In genomic region chr11:115614346-115615107, GRCm38 (mm10) we compare ENCODE assay signal across 14 mouse cellular contexts. TPM values are rescaled to one million over a fixed set of nuclear protein-coding genes. Genes with fewer than 3 reads are reported as not detected.
DNase-seq lines count a peak whose midpoint lies in the region; ATAC-seq and TF ChIP-seq lines count a peak whose summit lies in the region.
"Had no signal": no experiment of that assay in that cellular context is flagged by ENCODE, and none has a peak within 500 bp of the region (broad histone marks: within the 10 kb centered on the region; RNA-seq: fewer than 3 reads in every experiment).

No protein-coding gene starts in this region.

- TF ChIP-seq CTCF in heart, adult 2 months (IDR thresholded peaks at IDR 0.05), result no peak
- no peak for TF ChIP-seq CTCF in midbrain, postnatal 0 days (IDR thresholded peaks at IDR 0.05)
- no peak for TF ChIP-seq CTCF in stomach, postnatal 0 days (IDR thresholded peaks at IDR 0.05; ENCODE audit: low read depth)

- intact Hi-C loops in heart, adult 2 months (cut with DNase I), result loop anchor here (5.0 kb wide), 1 partner anchor 122 kb away; the partner anchor contains the start of gene Nt5c

- H3K4me3 ChIP-seq in heart, embryonic 15.5 days, result no peak overlapping the region
- no peak overlapping the region for H3K4me3 ChIP-seq in heart, adult 2 months
- 0 out of 2 replicates have a peak overlapping the region, but pooled peaks have one; percentile 4 for H3K4me3 ChIP-seq in midbrain, embryonic 10.5 days
- no peak overlapping the region for H3K4me3 ChIP-seq in midbrain, postnatal 0 days (ENCODE audit: low read depth, low read length)
- H3K4me3 ChIP-seq in brown adipose tissue, adult 24 weeks (ENCODE audit: insufficient read depth, low read depth, low read length), result no peak overlapping the region
- no peak overlapping the region for H3K4me3 ChIP-seq in stomach, postnatal 0 days (ENCODE audit: low read depth, low read length)
- H3K4me3 ChIP-seq: lung, embryonic 15.5 days had no signal

- H3K27me3 ChIP-seq in heart, embryonic 15.5 days, result no peaks in the 10 kb centered on the region
- H3K27me3 ChIP-seq in heart, adult 2 months (ENCODE audit: control insufficient read depth, insufficient read depth, low read length), result no peaks in the 10 kb centered on the region
- H3K27me3 ChIP-seq in midbrain, embryonic 10.5 days (ENCODE audit: low read depth, poor library complexity, severe bottlenecking), result peaks cover 16% of the 10 kb centered on the region
- H3K27me3 ChIP-seq in midbrain, postnatal 0 days (ENCODE audit: insufficient read depth, low read length), result no peaks in the 10 kb centered on the region
- no peaks in the 10 kb centered on the region for H3K27me3 ChIP-seq in stomach, postnatal 0 days (ENCODE audit: control insufficient read depth, insufficient read depth, low read length)
- H3K27me3 ChIP-seq: lung, embryonic 15.5 days had no signal

- peak overlapping the region; percentile 51 for H3K27ac ChIP-seq in heart, embryonic 15.5 days
- H3K27ac ChIP-seq in heart, adult 2 months, result no peak overlapping the region
- H3K27ac ChIP-seq in midbrain, embryonic 10.5 days (replicated peaks), result no peak overlapping the region; the same call in 1 of the 2 replicates
- no peak overlapping the region for H3K27ac ChIP-seq in midbrain, postnatal 0 days (ENCODE audit: low read depth, low read length)
- peak overlapping the region; percentile 71 for H3K27ac ChIP-seq in brown adipose tissue, adult 24 weeks (replicated peaks; ENCODE audit: low read depth, low read length)
- H3K27ac ChIP-seq in stomach, postnatal 0 days (replicated peaks), result peak overlapping the region; percentile 58
- H3K27ac ChIP-seq: lung, embryonic 15.5 days had no signal

- no peak overlapping the region for H3K4me2 ChIP-seq in heart, embryonic 15.5 days
- H3K4me2 ChIP-seq in midbrain, postnatal 0 days (ENCODE audit: low read depth, low read length, poor library complexity, severe bottlenecking), result no peak overlapping the region
- H3K4me2 ChIP-seq in stomach, postnatal 0 days (replicated peaks; ENCODE audit: low read depth), result no peak overlapping the region
- H3K4me2 ChIP-seq: neural tube, embryonic 15.5 days had no signal

- H3K9ac ChIP-seq in heart, embryonic 15.5 days, result no peak overlapping the region
- no peak overlapping the region for H3K9ac ChIP-seq in heart, adult 2 months (ENCODE audit: low read depth, low read length)
- no peak overlapping the region for H3K9ac ChIP-seq in midbrain, postnatal 0 days (replicated peaks; ENCODE audit: low read length, poor library complexity, severe bottlenecking)
- no peak overlapping the region for H3K9ac ChIP-seq in stomach, postnatal 0 days (ENCODE audit: low read length)
- H3K9ac ChIP-seq: lung, embryonic 15.5 days; neural tube, embryonic 15.5 days had no signal

- no peak for TF ChIP-seq EP300 in heart, adult 2 months (IDR thresholded peaks at IDR 0.05; ENCODE audit: insufficient read depth, low read depth, low read length)
- no peak for TF ChIP-seq EP300 in stomach, postnatal 0 days (optimal IDR thresholded peaks at IDR 0.05)

- H3K79me2 ChIP-seq in heart, adult 2 months (replicated peaks; ENCODE audit: control insufficient read depth, insufficient read depth, low read length), result no peaks in the 10 kb centered on the region

- TF ChIP-seq POLR2A in heart, adult 2 months (IDR thresholded peaks at IDR 0.05; ENCODE audit: insufficient read depth, low read depth, low read length), result no peak

- no peak for DNase-seq in heart, adult 2 months
- DNase-seq in midbrain, embryonic 10.5 days (ENCODE audit: low spot score), result no peak
- DNase-seq in midbrain, postnatal 0 days (ENCODE audit: low spot score), result no peak
- no peak for DNase-seq in stomach, postnatal 0 days (ENCODE audit: low spot score)
- DNase-seq: left cerebral cortex, postnatal 4 days; right cerebral cortex, postnatal 14 days had no signal

- 74% methylated on average over 10 of the region's 10 CpGs for WGBS in heart, embryonic 15.5 days
- 77% methylated on average over 10 of the region's 10 CpGs for WGBS in heart, adult 2 months
- 87% methylated on average over 10 of the region's 10 CpGs for WGBS in midbrain, embryonic 10.5 days
- 75% methylated on average over 10 of the region's 10 CpGs for WGBS in midbrain, postnatal 0 days
- WGBS in stomach, postnatal 0 days, result 81% methylated on average over 10 of the region's 10 CpGs

- no peak for ATAC-seq in heart, embryonic 15.5 days (replicated peaks; ENCODE audit: insufficient number of reproducible peaks, insufficient read depth, low FRiP score, low read depth)
- ATAC-seq in midbrain, postnatal 0 days (ENCODE audit: low FRiP score), result no peak
- no peak for ATAC-seq in stomach, postnatal 0 days (ENCODE audit: low FRiP score, low TSS enrichment)
- ATAC-seq in monocyte, adult 5-6 weeks (replicated peaks; ENCODE audit: insufficient number of reproducible peaks, low FRiP score, low TSS enrichment, poor library complexity, severe bottlenecking), result no peak
- ATAC-seq: hindbrain, embryonic 16.5 days; midbrain, embryonic 16.5 days had no signal

- H3K36me3 ChIP-seq in heart, embryonic 15.5 days, result peaks cover 6% of the 10 kb centered on the region; the same call in 1 of the 2 replicates
- no peaks in the 10 kb centered on the region for H3K36me3 ChIP-seq in heart, adult 2 months (ENCODE audit: control insufficient read depth, insufficient read depth, low read length)
- peaks cover 41% of the 10 kb centered on the region for H3K36me3 ChIP-seq in midbrain, embryonic 10.5 days
- H3K36me3 ChIP-seq in midbrain, postnatal 0 days (ENCODE audit: insufficient read depth, low read length), result peaks cover 19% of the 10 kb centered on the region; the same call in 1 of the 2 replicates
- H3K36me3 ChIP-seq in stomach, postnatal 0 days (ENCODE audit: control insufficient read depth, insufficient read depth, low read length), result peaks cover 5% of the 10 kb centered on the region; the same call in 1 of the 2 replicates
- H3K36me3 ChIP-seq: lung, embryonic 15.5 days had no signal

- no peaks in the 10 kb centered on the region for H3K9me3 ChIP-seq in heart, embryonic 15.5 days (replicated peaks)
- no peaks in the 10 kb centered on the region for H3K9me3 ChIP-seq in midbrain, embryonic 10.5 days (replicated peaks)
- no peaks in the 10 kb centered on the region for H3K9me3 ChIP-seq in midbrain, postnatal 0 days (ENCODE audit: low read length)
- H3K9me3 ChIP-seq in stomach, postnatal 0 days (ENCODE audit: control insufficient read depth, low read length), result no peaks in the 10 kb centered on the region
- H3K9me3 ChIP-seq: G1E; lung, embryonic 15.5 days; neural tube, embryonic 15.5 days had no signal

- H3K4me1 ChIP-seq in heart, embryonic 15.5 days (replicated peaks), result peaks cover 37% of the 10 kb centered on the region
- peaks cover 5% of the 10 kb centered on the region for H3K4me1 ChIP-seq in heart, adult 2 months (ENCODE audit: control insufficient read depth, insufficient read depth, low read length)
- H3K4me1 ChIP-seq in midbrain, embryonic 10.5 days, result peaks cover 43% of the 10 kb centered on the region
- H3K4me1 ChIP-seq in midbrain, postnatal 0 days (ENCODE audit: insufficient read depth, low read length), result no peaks in the 10 kb centered on the region
- peaks cover 15% of the 10 kb centered on the region for H3K4me1 ChIP-seq in brown adipose tissue, adult 24 weeks (ENCODE audit: control insufficient read depth, insufficient read depth, insufficient read length, low read length)
- peaks cover 5% of the 10 kb centered on the region; the same call in 1 of the 2 replicates for H3K4me1 ChIP-seq in stomach, postnatal 0 days (replicated peaks; ENCODE audit: control insufficient read depth, insufficient read depth)

RNA-seq across cellular contexts. Expression of gene Mif4gd, which starts 1.8 kb away (rescaled TPM):
- 30.2 and 34.5 TPM in 2 replicates for polyA plus RNA-seq in heart, embryonic 15.5 days (2015; fragmentation: Nextera tagmentation; extraction: Ambion mirVana)
- 10 to 100 TPM; 51.3 to 54.7 TPM for total RNA-seq in heart, adult 2 months (2021)
- 94.0 and 123 TPM in 2 replicates for polyA plus RNA-seq in heart, adult 2 months (2012; rRNA removed)
- 18.5 and 20.6 TPM in 2 replicates for polyA plus RNA-seq in midbrain, embryonic 10.5 days (2016; fragmentation: Nextera tagmentation; extraction: Ambion mirVana)
- 13.6 and 13.7 TPM in 2 replicates for total RNA-seq in midbrain, postnatal 0 days (2014; rRNA removed)
- polyA plus RNA-seq in midbrain, postnatal 0 days (2015; fragmentation: Nextera tagmentation; extraction: Ambion mirVana), result 15.7 and 17.7 TPM in 2 replicates
- 120 and 127 TPM in 2 replicates for polyA plus RNA-seq in brown adipose tissue, adult 24 weeks (2012; ENCODE audit: insufficient read depth, insufficient read length, missing spikeins)
- polyA plus RNA-seq in stomach, postnatal 0 days (2015; fragmentation: Nextera tagmentation; extraction: Ambion mirVana), result 48.9 and 52.3 TPM in 2 replicates
- 37.5 to 42.1 TPM (median 41.2 TPM) in 3 replicates for total RNA-seq in monocyte, adult 5-6 weeks (2017)

RNA-seq across cellular contexts. Expression of gene Gga3, which starts 10.7 kb away (rescaled TPM):
- polyA plus RNA-seq in heart, embryonic 15.5 days (2015; fragmentation: Nextera tagmentation; extraction: Ambion mirVana), result 13.7 and 16.3 TPM in 2 replicates
- 10 to 100 TPM; 16.5 to 20.3 TPM for total RNA-seq in heart, adult 2 months (2021)
- 15.4 and 17.1 TPM in 2 replicates for polyA plus RNA-seq in heart, adult 2 months (2012; rRNA removed)
- 34.1 and 35.4 TPM in 2 replicates for polyA plus RNA-seq in midbrain, embryonic 10.5 days (2016; fragmentation: Nextera tagmentation; extraction: Ambion mirVana)
- total RNA-seq in midbrain, postnatal 0 days (2014; rRNA removed), result 34.5 and 42.3 TPM in 2 replicates
- polyA plus RNA-seq in midbrain, postnatal 0 days (2015; fragmentation: Nextera tagmentation; extraction: Ambion mirVana), result 20.5 and 22.6 TPM in 2 replicates
- 4.2 and 6.5 TPM in 2 replicates for polyA plus RNA-seq in brown adipose tissue, adult 24 weeks (2012; ENCODE audit: insufficient read depth, insufficient read length, missing spikeins)
- polyA plus RNA-seq in stomach, postnatal 0 days (2015; fragmentation: Nextera tagmentation; extraction: Ambion mirVana), result 5.2 TPM in 2 replicates
- 32.1 to 47.8 TPM (median 37.8 TPM) in 3 replicates for total RNA-seq in monocyte, adult 5-6 weeks (2017)

RNA-seq across cellular contexts. Expression of gene Mrps7, which starts 10.8 kb away (rescaled TPM):
- 76.2 and 80.1 TPM in 2 replicates for polyA plus RNA-seq in heart, embryonic 15.5 days (2015; fragmentation: Nextera tagmentation; extraction: Ambion mirVana)
- 10 to 100 TPM; 74.6 to 80.1 TPM for total RNA-seq in heart, adult 2 months (2021)
- polyA plus RNA-seq in heart, adult 2 months (2012; rRNA removed), result 33.9 and 40.2 TPM in 2 replicates
- polyA plus RNA-seq in midbrain, embryonic 10.5 days (2016; fragmentation: Nextera tagmentation; extraction: Ambion mirVana), result 106 and 107 TPM in 2 replicates
- total RNA-seq in midbrain, postnatal 0 days (2014; rRNA removed), result 37.9 and 39.6 TPM in 2 replicates
- 77.8 and 81.8 TPM in 2 replicates for polyA plus RNA-seq in midbrain, postnatal 0 days (2015; fragmentation: Nextera tagmentation; extraction: Ambion mirVana)
- polyA plus RNA-seq in brown adipose tissue, adult 24 weeks (2012; ENCODE audit: insufficient read depth, insufficient read length, missing spikeins), result 106 and 138 TPM in 2 replicates
- 52.6 and 58.4 TPM in 2 replicates for polyA plus RNA-seq in stomach, postnatal 0 days (2015; fragmentation: Nextera tagmentation; extraction: Ambion mirVana)
- total RNA-seq in monocyte, adult 5-6 weeks (2017), result 20.4 to 30.1 TPM (median 20.7 TPM) in 3 replicates

RNA-seq across cellular contexts. Expression of gene Slc25a19, which starts 13.6 kb away (rescaled TPM):
- 47.7 and 48.8 TPM in 2 replicates for polyA plus RNA-seq in heart, embryonic 15.5 days (2015; fragmentation: Nextera tagmentation; extraction: Ambion mirVana)
- 10 to 100 TPM; 32.9 to 40.7 TPM for total RNA-seq in heart, adult 2 months (2021)
- 97.1 and 106 TPM in 2 replicates for polyA plus RNA-seq in heart, adult 2 months (2012; rRNA removed)
- 24.9 and 25.8 TPM in 2 replicates for polyA plus RNA-seq in midbrain, embryonic 10.5 days (2016; fragmentation: Nextera tagmentation; extraction: Ambion mirVana)
- 33.7 and 35.7 TPM in 2 replicates for total RNA-seq in midbrain, postnatal 0 days (2014; rRNA removed)
- 44.9 and 49.6 TPM in 2 replicates for polyA plus RNA-seq in midbrain, postnatal 0 days (2015; fragmentation: Nextera tagmentation; extraction: Ambion mirVana)
- polyA plus RNA-seq in brown adipose tissue, adult 24 weeks (2012; ENCODE audit: insufficient read depth, insufficient read length, missing spikeins), result 392 and 520 TPM in 2 replicates
- 12.5 and 14.0 TPM in 2 replicates for polyA plus RNA-seq in stomach, postnatal 0 days (2015; fragmentation: Nextera tagmentation; extraction: Ambion mirVana)
- total RNA-seq in monocyte, adult 5-6 weeks (2017), result 14.2 to 23.5 TPM (median 15.3 TPM) in 3 replicates

RNA-seq across cellular contexts. Expression of gene Nup85, which starts 50.3 kb away (rescaled TPM):
- 80.8 and 105 TPM in 2 replicates for polyA plus RNA-seq in heart, embryonic 15.5 days (2015; fragmentation: Nextera tagmentation; extraction: Ambion mirVana)
- 10 to 100 TPM; 19.8 to 20.2 TPM for total RNA-seq in heart, adult 2 months (2021)
- 28.0 and 44.1 TPM in 2 replicates for polyA plus RNA-seq in heart, adult 2 months (2012; rRNA removed)
- 229 and 265 TPM in 2 replicates for polyA plus RNA-seq in midbrain, embryonic 10.5 days (2016; fragmentation: Nextera tagmentation; extraction: Ambion mirVana)
- total RNA-seq in midbrain, postnatal 0 days (2014; rRNA removed), result 49.5 and 59.5 TPM in 2 replicates
- 75.6 and 80.3 TPM in 2 replicates for polyA plus RNA-seq in midbrain, postnatal 0 days (2015; fragmentation: Nextera tagmentation; extraction: Ambion mirVana)
- polyA plus RNA-seq in brown adipose tissue, adult 24 weeks (2012; ENCODE audit: insufficient read depth, insufficient read length, missing spikeins), result 12.4 and 15.7 TPM in 2 replicates
- polyA plus RNA-seq in stomach, postnatal 0 days (2015; fragmentation: Nextera tagmentation; extraction: Ambion mirVana), result 44.6 and 47.2 TPM in 2 replicates
- total RNA-seq in monocyte, adult 5-6 weeks (2017), result 44.3 to 90.7 TPM (median 75.8 TPM) in 3 replicates

Comparison
In these comparisons a context has a peak if more than half of its experiments do, and no peak if none do; other contexts are left out.
1. H3K27ac ChIP-seq: peak in heart, embryonic 15.5 days (single experiment), brown adipose tissue, adult 24 weeks (single experiment) and stomach, postnatal 0 days (single experiment); none in heart, adult 2 months (single experiment), midbrain, embryonic 10.5 days (single experiment) and midbrain, postnatal 0 days (single experiment).